Mouse (Mus musculus): ENCODE measurements around the gene Tff3. TPM values are rescaled to one million over a fixed set of nuclear protein-coding genes. Genes with fewer than 3 reads are reported as not detected.

Gene Tff3
- polyA plus RNA-seq, 1 experiment from 2014 or later, result not detected

DNA sequence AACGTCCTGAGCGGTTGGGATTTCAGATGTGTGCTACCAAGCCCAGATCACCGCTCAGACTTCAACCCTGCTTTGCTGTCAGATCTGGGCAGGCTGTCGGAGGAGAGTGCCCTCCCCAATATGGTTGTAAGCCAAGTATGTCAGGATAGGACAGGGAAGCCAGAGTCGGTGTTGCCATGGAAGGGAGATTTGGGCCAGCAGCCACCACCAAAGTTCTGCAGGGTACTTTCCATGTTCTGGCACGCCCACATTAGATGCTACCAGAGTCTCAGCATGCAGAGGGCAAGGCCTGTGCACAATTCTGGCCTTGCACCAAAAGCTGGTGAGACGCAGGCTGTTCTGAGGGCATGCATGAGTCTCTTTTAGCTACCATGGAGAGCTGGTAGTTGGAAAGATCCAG is 43.2 kb downstream of the Tff3 start:
- Histone ChIP-seq H3K4me1 (replicated peaks; ENCODE audit: control insufficient read depth, insufficient read depth, low read length) (peaks cover 32% of the 10 kb centered on the region), H3K4me2 (ENCODE audit: low read length) (no peak overlapping the region), H3K27me3 (replicated peaks; ENCODE audit: control insufficient read depth, insufficient read depth, low read length) (no peaks in the 10 kb centered on the region), H3K4me3 (replicated peaks; ENCODE audit: low read length) (no peak overlapping the region), H3K36me3 (ENCODE audit: control insufficient read depth, insufficient read depth) (no peaks in the 10 kb centered on the region), H3K9me3 (ENCODE audit: control insufficient read depth, low read length) (no peaks in the 10 kb centered on the region), H3K9ac (replicated peaks; ENCODE audit: low read depth, low read length) (no peak overlapping the region), H3K27ac (ENCODE audit: low read length) (no peak overlapping the region)
- 83% methylated on average over 7 of the region's 7 CpGs for WGBS
- ATAC-seq, result no peak

- H3K4me2 ChIP-seq (ENCODE audit: low read length), result no peak overlapping the region
- 94% methylated on average over 3 of the region's 3 CpGs for WGBS
These were observed 43.9 kb downstream of the Tff3 start for GRCm38 (mm10) chr17:31085519-31085918.

GRCm38 (mm10) chr17:31082296-31083078 is 47.0 kb downstream of the Tff3 start:
- no peaks in the 10 kb centered on the region for H3K4me1 ChIP-seq (replicated peaks; ENCODE audit: control insufficient read depth, insufficient read depth, low read length)
- 92% methylated on average over 4 of the region's 4 CpGs for WGBS
- no peaks in the 10 kb centered on the region for H3K36me3 ChIP-seq (ENCODE audit: control insufficient read depth, insufficient read depth)
- no peak for ATAC-seq
- no peaks in the 10 kb centered on the region for H3K9me3 ChIP-seq (ENCODE audit: control insufficient read depth, low read length)
- no peak overlapping the region for H3K27ac ChIP-seq (ENCODE audit: low read length)
- no peak overlapping the region for H3K4me3 ChIP-seq (replicated peaks; ENCODE audit: low read length)
- H3K4me2 ChIP-seq (ENCODE audit: low read length), result no peak overlapping the region
- H3K27me3 ChIP-seq (replicated peaks; ENCODE audit: control insufficient read depth, insufficient read depth, low read length), result no peaks in the 10 kb centered on the region
- H3K9ac ChIP-seq (replicated peaks; ENCODE audit: low read depth, low read length), result no peak overlapping the region

More at GRCm38 (mm10) chr17:31085519-31085918, 43.9 kb downstream of the Tff3 start:
- Histone ChIP-seq H3K4me3 (replicated peaks; ENCODE audit: low read length) (no peak overlapping the region), H3K27me3 (replicated peaks; ENCODE audit: control insufficient read depth, insufficient read depth, low read length) (no peaks in the 10 kb centered on the region), H3K9me3 (ENCODE audit: control insufficient read depth, low read length) (no peaks in the 10 kb centered on the region), H3K9ac (replicated peaks; ENCODE audit: low read depth, low read length) (no peak overlapping the region), H3K36me3 (ENCODE audit: control insufficient read depth, insufficient read depth) (no peaks in the 10 kb centered on the region), H3K4me1 (replicated peaks; ENCODE audit: control insufficient read depth, insufficient read depth, low read length) (peaks cover 25% of the 10 kb centered on the region), H3K27ac (ENCODE audit: low read length) (no peak overlapping the region)
- no peak for ATAC-seq

DNA sequence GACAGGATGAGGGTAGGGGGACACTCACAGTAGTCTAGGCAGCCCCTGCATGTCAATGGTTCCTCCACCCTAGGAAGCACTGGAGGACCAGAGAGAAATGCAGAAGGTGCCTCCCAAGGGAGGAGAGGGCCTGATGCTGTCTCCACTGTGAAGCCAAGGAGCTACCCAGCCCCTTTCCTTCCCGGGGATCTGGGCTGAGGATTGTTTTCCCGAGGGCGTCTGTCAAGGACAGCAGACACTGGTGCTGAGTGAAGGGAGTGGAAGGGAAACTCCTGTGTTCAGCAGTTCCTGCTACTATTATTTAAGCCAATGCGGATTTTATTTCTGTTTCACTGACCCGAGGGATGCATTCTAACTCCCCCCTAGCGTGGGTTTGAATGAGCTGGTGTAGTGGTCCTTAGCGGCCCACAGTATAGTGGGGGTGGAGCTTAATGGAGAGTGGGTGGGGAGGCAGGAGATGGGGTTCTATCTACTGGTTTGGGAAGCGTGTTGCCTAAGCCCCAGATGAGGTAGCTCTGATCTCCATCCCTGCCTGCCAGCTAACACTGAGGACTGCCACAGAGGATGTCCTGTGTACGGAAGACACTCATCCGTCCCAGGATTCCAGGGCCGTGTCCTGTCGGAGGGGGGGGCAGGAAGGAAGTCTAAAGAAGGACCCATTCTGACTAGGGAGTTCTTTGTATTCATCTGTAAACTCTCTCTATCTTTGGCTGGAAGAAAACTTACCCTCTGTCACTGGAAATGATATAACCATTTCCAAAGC is 50.2 kb downstream of the Tff3 start:
- no peak overlapping the region for H3K4me2 ChIP-seq (ENCODE audit: low read length)
- no peaks in the 10 kb centered on the region for H3K36me3 ChIP-seq (ENCODE audit: control insufficient read depth, insufficient read depth)
- H3K9me3 ChIP-seq (ENCODE audit: control insufficient read depth, low read length), result no peaks in the 10 kb centered on the region
- H3K4me1 ChIP-seq (replicated peaks; ENCODE audit: control insufficient read depth, insufficient read depth, low read length), result peaks cover under 1% of the 10 kb centered on the region
- no peak for ATAC-seq
- no peak overlapping the region for H3K27ac ChIP-seq (ENCODE audit: low read length)
- H3K9ac ChIP-seq (replicated peaks; ENCODE audit: low read depth, low read length), result no peak overlapping the region
- H3K27me3 ChIP-seq (replicated peaks; ENCODE audit: control insufficient read depth, insufficient read depth, low read length), result no peaks in the 10 kb centered on the region
- 63% methylated on average over 12 of the region's 12 CpGs for WGBS
- no peak overlapping the region for H3K4me3 ChIP-seq (replicated peaks; ENCODE audit: low read length)

GRCm38 (mm10) chr17:31078581-31078980 is 50.9 kb downstream of the Tff3 start:
- H3K36me3 ChIP-seq (ENCODE audit: control insufficient read depth, insufficient read depth), result no peaks in the 10 kb centered on the region
- no peaks in the 10 kb centered on the region for H3K27me3 ChIP-seq (replicated peaks; ENCODE audit: control insufficient read depth, insufficient read depth, low read length)
- peaks cover 8% of the 10 kb centered on the region for H3K4me1 ChIP-seq (replicated peaks; ENCODE audit: control insufficient read depth, insufficient read depth, low read length)
- no peak overlapping the region for H3K4me2 ChIP-seq (ENCODE audit: low read length)
- H3K9me3 ChIP-seq (ENCODE audit: control insufficient read depth, low read length), result no peaks in the 10 kb centered on the region
- no peak overlapping the region for H3K27ac ChIP-seq (ENCODE audit: low read length)
- 94% methylated on average over 11 of the region's 11 CpGs for WGBS
- H3K4me3 ChIP-seq (replicated peaks; ENCODE audit: low read length), result no peak overlapping the region
- no peak overlapping the region for H3K9ac ChIP-seq (replicated peaks; ENCODE audit: low read depth, low read length)
- no peak for ATAC-seq

GRCm38 (mm10) chr17:31077561-31077960 is 51.9 kb downstream of the Tff3 start:
- Histone ChIP-seq H3K4me3 (replicated peaks; ENCODE audit: low read length) (no peak overlapping the region), H3K9ac (replicated peaks; ENCODE audit: low read depth, low read length) (no peak overlapping the region), H3K27ac (ENCODE audit: low read length) (no peak overlapping the region), H3K4me1 (replicated peaks; ENCODE audit: control insufficient read depth, insufficient read depth, low read length) (peaks cover 18% of the 10 kb centered on the region), H3K36me3 (ENCODE audit: control insufficient read depth, insufficient read depth) (no peaks in the 10 kb centered on the region), H3K9me3 (ENCODE audit: control insufficient read depth, low read length) (no peaks in the 10 kb centered on the region), H3K27me3 (replicated peaks; ENCODE audit: control insufficient read depth, insufficient read depth, low read length) (no peaks in the 10 kb centered on the region), H3K4me2 (ENCODE audit: low read length) (no peak overlapping the region)
- WGBS, result 88% methylated on average over 5 of the region's 5 CpGs
- no peak for ATAC-seq

DNA sequence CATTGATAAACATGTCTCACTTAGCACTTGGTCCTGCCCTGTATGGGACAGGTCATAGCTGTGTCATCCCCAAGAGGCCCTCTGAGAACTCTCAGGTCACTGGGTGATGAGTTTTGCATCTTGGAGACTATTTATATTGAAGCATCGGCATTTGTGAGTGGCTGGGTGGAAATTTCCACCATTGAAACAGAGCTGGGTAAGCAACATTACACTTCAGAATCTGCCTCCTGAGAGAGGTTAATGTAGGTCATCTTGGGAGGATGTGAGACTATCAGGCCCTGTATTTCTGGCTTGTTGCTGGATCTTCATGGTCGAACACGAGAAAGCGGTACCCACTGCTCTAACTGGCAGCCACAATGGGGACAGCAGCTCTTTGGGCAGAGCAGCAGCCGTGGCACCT is 54.0 kb downstream of the Tff3 start:
- 95% methylated on average over 5 of the region's 5 CpGs for WGBS
- H3K4me3 ChIP-seq (replicated peaks; ENCODE audit: low read length), result no peak overlapping the region
- H3K36me3 ChIP-seq (ENCODE audit: control insufficient read depth, insufficient read depth), result no peaks in the 10 kb centered on the region
- no peak overlapping the region for H3K4me2 ChIP-seq (ENCODE audit: low read length)
- no peaks in the 10 kb centered on the region for H3K9me3 ChIP-seq (ENCODE audit: control insufficient read depth, low read length)
- H3K9ac ChIP-seq (replicated peaks; ENCODE audit: low read depth, low read length), result no peak overlapping the region
- peaks cover 39% of the 10 kb centered on the region for H3K4me1 ChIP-seq (replicated peaks; ENCODE audit: control insufficient read depth, insufficient read depth, low read length)
- ATAC-seq, result no peak
- H3K27ac ChIP-seq (ENCODE audit: low read length), result no peak overlapping the region
- no peaks in the 10 kb centered on the region for H3K27me3 ChIP-seq (replicated peaks; ENCODE audit: control insufficient read depth, insufficient read depth, low read length)

Other genes with a start within 250 kb of the Tff3 start
- 0.04 and 0.23 TPM in 2 replicates for gene Glp1r, start 227.8 kb downstream of the Tff3 start, polyA plus RNA-seq (2015; fragmentation: Nextera tagmentation; extraction: Ambion mirVana)
- 0.04 TPM in 1 of 2 replicates, not detected in the other for gene Umodl1, start 175.0 kb downstream of the Tff3 start, polyA plus RNA-seq (2015; fragmentation: Nextera tagmentation; extraction: Ambion mirVana)
- gene Abcg1, start 72.0 kb downstream of the Tff3 start, polyA plus RNA-seq (2015; fragmentation: Nextera tagmentation; extraction: Ambion mirVana), result 19.3 and 20.4 TPM in 2 replicates
- not detected in 2 replicates for gene Tff2, start 14.6 kb upstream of the Tff3 start, polyA plus RNA-seq (2015; fragmentation: Nextera tagmentation; extraction: Ambion mirVana)
- not detected in 2 replicates for gene Tff1, start 35.6 kb upstream of the Tff3 start, polyA plus RNA-seq (2015; fragmentation: Nextera tagmentation; extraction: Ambion mirVana)
- gene Tmprss3, start 69.3 kb upstream of the Tff3 start, polyA plus RNA-seq (2015; fragmentation: Nextera tagmentation; extraction: Ambion mirVana), result not detected in 2 replicates
- not detected in 2 replicates for gene Ubash3a, start 78.2 kb upstream of the Tff3 start, polyA plus RNA-seq (2015; fragmentation: Nextera tagmentation; extraction: Ambion mirVana)
- gene Rsph1, start 147.7 kb upstream of the Tff3 start, polyA plus RNA-seq (2015; fragmentation: Nextera tagmentation; extraction: Ambion mirVana), result 3.7 and 4.5 TPM in 2 replicates
- gene Slc37a1, start 157.1 kb upstream of the Tff3 start, polyA plus RNA-seq (2015; fragmentation: Nextera tagmentation; extraction: Ambion mirVana), result 9.9 and 14.2 TPM in 2 replicates